Mouse (Mus musculus) thymus, postnatal 0 days (tissue): ENCODE measurements around the gene Gm17361. TPM values are rescaled to one million over a fixed set of nuclear protein-coding genes. Genes with fewer than 3 reads are reported as not detected.
"Not testable (repeated sequence)": the region's sequence is repeated elsewhere in the genome, so short reads cannot be mapped to it uniquely, and the experiment has no call there.

Source experiments
- DNase-seq: peaks from one replicate; pipeline ENCODE4 v3.0.0-alpha.2; 2015; ENCODE audit warnings: low spot score
- polyA plus RNA-seq: library from polyadenylated mRNA; unstranded; fragments of >200 nt; fragmentation: Nextera tagmentation; extraction: Ambion mirVana; gene quantifications from 2 replicates; pipeline ENCODE4 v1.2.1, GENCODE M21; 2015

Gm17361 gene
- polyA plus RNA-seq, result not detected in 2 replicates

DNA sequence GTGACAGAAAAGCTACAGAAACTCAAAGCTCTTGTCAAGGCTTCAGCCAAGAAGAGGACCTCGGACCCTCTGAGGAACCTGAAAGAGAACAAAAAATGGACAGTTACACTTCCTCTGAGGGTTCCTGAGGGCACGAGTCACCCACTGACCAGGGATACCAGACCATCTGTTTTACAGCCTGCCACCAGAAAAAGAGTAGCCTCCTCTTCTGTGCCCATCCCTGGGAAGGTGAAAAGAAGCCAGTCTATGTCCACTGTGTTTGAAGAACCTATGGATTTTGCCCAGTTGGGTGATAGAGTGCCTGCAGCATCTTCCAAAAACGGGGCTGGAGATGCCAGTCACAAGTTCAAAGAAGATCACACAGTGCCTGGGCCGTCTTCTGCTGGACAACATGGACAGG is at the start of gene Gm17361:
Gm17361 (plus strand) TSS at position 301 of the 400 bp plus-strand sequence.
- DNase-seq, result not testable (repeated sequence)
